Mouse (Mus musculus) adrenal gland, adult (tissue): Measurements from ENCODE around the gene Piga.
A peak's percentile ranks its signal among the peaks of the same experiment; 100 is the strongest.

ENCODE experiments used
- DNase-seq, 2 experiments: peaks; one replicate each; pipeline ENCODE4 v3.0.0; 2022 to 2023; ENCODE audit warnings: low spot score in 1 of 2; ENCODE audit not compliant: inconsistent age in 2 of 2

Gene Piga

GRCm38 (mm10) chrX:164431541-164431940 is 12.0 kb downstream of the Piga start:
- peak in 1 of 2 experiments; percentile 62 for DNase-seq

- no peak for DNase-seq
These were observed 13.1 kb downstream of the Piga start for GRCm38 (mm10) chrX:164432682-164433081.

- no peak for DNase-seq
These were observed 17.1 kb downstream of the Piga start, which contains the start of gene Asb11 for GRCm38 (mm10) chrX:164436709-164437108. Asb11 (plus strand) TSS chrX:164436994.

GRCm38 (mm10) chrX:164439462-164439861 is 19.9 kb downstream of the Piga start:
- no peak for DNase-seq

GRCm38 (mm10) chrX:164440140-164440539 is 20.6 kb downstream of the Piga start:
- peak; percentile 29 to 59 for DNase-seq

GRCm38 (mm10) chrX:164440703-164441102 is 21.1 kb downstream of the Piga start:
- peak in 1 of 2 experiments; percentile 39 for DNase-seq

- DNase-seq, result peak; percentile 48 to 75
These were observed 21.7 kb downstream of the Piga start for GRCm38 (mm10) chrX:164441306-164441705.

- no peak for DNase-seq
These were observed 26.0 kb downstream of the Piga start for GRCm38 (mm10) chrX:164445601-164446000.

GRCm38 (mm10) chrX:164446106-164446551 is 26.5 kb downstream of the Piga start:
- DNase-seq, result peak in 1 of 2 experiments; percentile 38

- no peak for DNase-seq
These were observed 27.5 kb downstream of the Piga start for GRCm38 (mm10) chrX:164446835-164447681.

GRCm38 (mm10) chrX:164447682-164448071 is 28.1 kb downstream of the Piga start:
- no peak for DNase-seq

GRCm38 (mm10) chrX:164449201-164449600 is 29.6 kb downstream of the Piga start:
- peak in 1 of 2 experiments; percentile 79 for DNase-seq

GRCm38 (mm10) chrX:164459205-164459878 is 39.8 kb downstream of the Piga start:
- peak in 1 of 2 experiments; percentile 52 for DNase-seq
